Mouse (Mus musculus) gastrocnemius, postnatal 14 days (tissue): Measurements from ENCODE around the gene Itgbl1. TPM values are rescaled to one million over a fixed set of nuclear protein-coding genes. Genes with fewer than 3 reads are reported as not detected.
"Not testable (repeated sequence)": the region's sequence is repeated elsewhere in the genome, so short reads cannot be mapped to it uniquely, and the experiment has no call there.

Experiments used
- DNase-seq: peaks from one replicate; pipeline ENCODE4 v3.0.0; 2021; ENCODE audit warnings: mixed read lengths
- intact Hi-C: fragments of 180-260 bp; cut with DNase I; formaldehyde crosslinking; loops from one replicate; pipeline ENCODE4 v1.15.1; 2025; ENCODE audit warnings: low total_unique reads
- long read RNA-seq, 2 experiments: library from polyadenylated mRNA; stranded (forward); transcript quantifications; one replicate each; pipeline ENCODE4 v2.0.0; 2021
- total RNA-seq, 2 experiments: library from RNA; stranded (reverse); gene quantifications; 2 replicates each; pipeline ENCODE4 v1.2.3; 2021

Gene Itgbl1
- total RNA-seq = 1 to 10 TPM; 9.6 to 9.7 TPM
- long read RNA-seq, experiment 1, full-length matches to known transcripts = 11 of 13 reads
- long read RNA-seq, experiment 1, partial matches to known transcripts = 0 of 13 reads
- long read RNA-seq, experiment 1, other reads (novel, unspliced or antisense) = 2 of 13 reads
- long read RNA-seq, experiment 2, full-length matches to known transcripts = 4 of 9 reads
- long read RNA-seq, experiment 2, partial matches to known transcripts = 3 of 9 reads
- long read RNA-seq, experiment 2, other reads (novel, unspliced or antisense) = 2 of 9 reads

GRCm38 (mm10) chr14:123659921-123660385 is at the start of gene Itgbl1:
Gene Itgbl1 (plus strand): TSS chr14:123659971.
- DNase-seq = peak; percentile 18
- intact Hi-C loops = no loop called here

GRCm38 (mm10) chr14:123622969-123623368 is 36.8 kb upstream of the Itgbl1 start:
- DNase-seq = no peak
- intact Hi-C loops = no loop called here

- peak; percentile 6 for DNase-seq
- intact Hi-C loops = no loop called here
Measured at GRCm38 (mm10) chr14:123626501-123627179, 33.1 kb upstream of the Itgbl1 start, which contains the start of gene Nalcn. Gene Nalcn (minus strand): TSS chr14:123627144.

DNA sequence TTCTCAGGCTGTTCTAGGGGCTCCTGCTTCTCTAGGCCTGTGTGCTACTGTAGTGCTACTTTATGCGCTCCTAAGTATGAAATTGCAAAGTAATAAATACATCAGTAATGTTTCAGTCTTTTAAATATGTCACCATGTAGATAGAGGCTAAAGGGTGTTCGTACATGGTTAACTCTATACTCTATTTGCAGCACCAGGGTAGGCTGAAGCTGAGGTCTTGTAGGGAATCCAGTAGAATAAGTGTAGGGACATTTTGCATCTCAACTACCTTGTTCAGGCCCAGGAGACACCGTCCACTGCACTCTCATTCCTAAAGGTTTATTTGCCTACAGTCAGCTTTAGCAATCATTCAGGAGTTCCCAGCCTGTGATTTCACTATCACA is 32.6 kb upstream of the Itgbl1 start:
- intact Hi-C loops = no loop called here
- DNase-seq = no peak

DNA sequence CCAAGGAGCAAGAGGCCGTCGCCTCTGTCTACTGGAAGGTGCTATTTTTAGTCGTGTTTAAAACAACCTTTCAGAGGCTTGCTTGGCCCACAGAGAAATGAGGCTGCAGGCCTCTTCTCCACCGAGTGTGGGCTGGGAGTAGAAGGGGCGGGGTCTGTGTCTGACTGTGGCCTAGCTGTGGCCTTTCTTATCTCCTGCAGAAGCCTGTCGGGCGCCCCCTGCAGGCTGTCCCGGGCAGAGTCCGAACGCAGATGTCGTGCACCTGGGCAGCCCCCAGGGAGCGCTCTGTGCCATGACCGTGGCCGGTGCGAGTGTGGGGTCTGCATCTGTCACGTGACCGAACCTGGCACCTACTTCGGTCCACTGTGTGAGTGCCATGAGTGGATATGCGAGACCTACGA is 1.3 kb downstream of the Itgbl1 start:
- peak; percentile 28 for DNase-seq
- intact Hi-C loops = no loop called here

GRCm38 (mm10) chr14:123662386-123662785 is 2.6 kb downstream of the Itgbl1 start:
- intact Hi-C loops = no loop called here
- no peak for DNase-seq

GRCm38 (mm10) chr14:123663206-123663605 is 3.4 kb downstream of the Itgbl1 start:
- DNase-seq = no peak
- intact Hi-C loops = no loop called here

- no peak for DNase-seq
- intact Hi-C loops = no loop called here
Measured at GRCm38 (mm10) chr14:123664451-123664850, 4.7 kb downstream of the Itgbl1 start.

DNA sequence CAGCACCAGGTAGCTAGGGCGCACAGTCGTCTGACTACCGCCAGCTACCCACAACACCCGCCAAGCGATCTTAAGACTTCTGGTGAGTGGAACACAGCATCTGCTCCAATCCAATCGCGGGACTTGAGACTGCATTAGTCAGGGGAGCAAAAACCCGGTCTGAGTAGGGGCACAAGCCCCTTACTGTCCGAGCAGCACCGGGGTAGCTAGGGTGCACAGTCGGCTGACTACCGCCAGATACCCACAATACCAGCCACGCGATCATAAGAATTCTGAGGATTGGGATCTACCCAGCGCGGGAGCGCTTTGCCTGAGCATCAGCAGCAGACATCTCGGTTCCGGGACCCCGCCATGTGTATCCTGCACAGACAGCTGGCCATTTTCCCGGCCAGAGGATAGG is 11.3 kb downstream of the Itgbl1 start:
- DNase-seq, intact Hi-C loops: not testable (repeated sequence)

GRCm38 (mm10) chr14:123678091-123678490 is 18.3 kb downstream of the Itgbl1 start:
- intact Hi-C loops = no loop called here
- no peak for DNase-seq

DNA sequence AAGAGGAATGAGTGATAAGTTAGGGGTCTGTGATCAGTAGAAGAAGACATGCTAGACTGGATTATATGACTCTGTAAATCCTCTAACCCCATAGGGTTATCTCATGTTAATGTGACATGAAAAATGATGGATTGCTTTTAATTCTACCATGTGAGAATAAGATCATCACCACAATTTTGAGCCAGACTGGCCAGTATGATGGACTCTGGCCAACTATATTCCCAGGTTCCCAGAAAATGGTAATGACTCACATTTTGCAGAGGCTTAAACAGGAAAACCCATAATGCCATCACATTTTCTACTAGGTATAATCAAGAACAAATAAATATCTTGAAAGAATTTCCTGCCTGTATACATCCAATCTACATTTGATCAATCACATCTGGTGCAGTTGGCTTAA is 55.0 kb downstream of the Itgbl1 start:
- DNase-seq = no peak
- intact Hi-C loops = no loop called here

DNA sequence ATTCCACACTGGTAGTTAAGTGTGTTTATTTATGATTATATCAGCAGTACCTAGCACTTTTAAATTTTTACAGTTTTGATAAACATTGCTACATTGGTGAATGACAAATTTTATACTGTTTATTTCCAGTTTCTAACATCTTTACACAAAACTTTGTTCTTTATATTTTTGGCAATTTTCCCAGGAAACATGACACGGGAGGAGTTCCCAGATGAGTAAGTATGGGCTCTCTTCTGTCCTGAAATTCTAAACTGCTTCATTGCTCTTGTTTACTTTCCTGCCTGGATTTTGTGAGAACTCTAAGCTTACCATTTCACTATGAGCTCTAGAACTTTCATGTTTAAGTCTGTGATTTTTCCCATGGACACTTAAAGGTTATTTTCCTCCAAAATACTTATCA is 82.3 kb downstream of the Itgbl1 start:
- intact Hi-C loops = no loop called here

GRCm38 (mm10) chr14:123751017-123751416 is 91.2 kb downstream of the Itgbl1 start:
- intact Hi-C loops = no loop called here

More for the DNA sequence above, 82.3 kb downstream of the Itgbl1 start:
- no peak for DNase-seq

GRCm38 (mm10) chr14:123759534-123759933 is 99.8 kb downstream of the Itgbl1 start:
- intact Hi-C loops = no loop called here
- DNase-seq = no peak

More at GRCm38 (mm10) chr14:123751017-123751416, 91.2 kb downstream of the Itgbl1 start:
- no peak for DNase-seq

DNA sequence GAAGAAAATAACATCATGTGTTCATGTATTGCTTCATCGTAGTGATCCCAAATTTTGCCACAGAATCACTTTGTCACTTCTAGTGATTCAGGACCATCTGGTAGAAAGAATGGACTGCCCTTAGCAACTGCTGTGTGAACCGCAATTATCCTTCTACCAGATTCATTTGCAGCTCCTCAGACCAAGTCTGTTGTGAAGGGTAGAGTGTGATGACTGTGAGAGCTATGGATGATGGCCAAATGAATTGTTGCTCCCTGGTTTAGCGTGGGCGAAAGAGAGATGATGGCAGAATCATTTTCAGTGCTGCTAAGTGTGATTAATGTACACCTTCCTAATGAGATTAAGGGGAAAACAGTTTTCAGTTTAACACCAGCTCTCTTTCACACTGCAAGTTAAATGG is 100.3 kb downstream of the Itgbl1 start:
- intact Hi-C loops = no loop called here
- no peak for DNase-seq

DNA sequence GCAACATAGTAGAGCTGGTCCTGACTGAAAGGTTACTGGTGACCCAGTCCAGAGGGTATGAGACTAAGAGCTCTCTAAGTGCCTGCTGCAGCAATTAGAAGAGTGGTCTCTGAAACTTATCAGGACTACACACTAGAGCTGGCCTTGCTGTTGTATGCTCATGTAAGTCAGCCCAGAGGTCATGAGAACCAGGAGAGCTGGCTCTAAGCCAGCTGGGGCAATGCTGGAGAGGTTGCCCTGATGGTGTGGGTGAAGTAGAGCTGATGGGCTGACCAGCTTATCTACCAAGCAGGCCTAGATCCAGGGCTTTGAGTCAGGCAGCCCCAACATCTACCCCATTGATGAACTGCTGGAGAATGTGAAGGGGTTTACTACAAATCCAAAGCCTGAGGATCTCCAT is 142.0 kb downstream of the Itgbl1 start:
- DNase-seq = no peak
- intact Hi-C loops = no loop called here

DNA sequence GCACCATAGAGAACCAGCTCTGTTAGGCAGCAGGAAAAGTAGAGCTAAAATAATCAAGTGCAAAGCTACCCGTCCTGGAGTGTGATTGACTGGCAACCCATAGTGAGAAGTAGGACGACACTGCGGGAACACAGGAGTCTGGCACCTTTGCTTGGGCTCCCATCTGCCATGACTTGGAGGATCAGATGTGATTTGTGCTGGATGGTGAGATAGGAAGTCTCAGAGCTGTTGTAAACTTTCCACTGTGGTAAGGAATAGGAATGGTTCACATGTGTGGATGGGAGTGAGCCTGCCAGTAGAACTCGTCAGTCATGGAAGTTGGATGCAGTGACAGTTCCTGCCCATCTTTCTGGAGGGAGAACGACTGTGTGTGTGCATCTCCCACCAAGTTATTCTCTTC is 177.9 kb downstream of the Itgbl1 start:
- no peak for DNase-seq
- intact Hi-C loops = no loop called here

DNA sequence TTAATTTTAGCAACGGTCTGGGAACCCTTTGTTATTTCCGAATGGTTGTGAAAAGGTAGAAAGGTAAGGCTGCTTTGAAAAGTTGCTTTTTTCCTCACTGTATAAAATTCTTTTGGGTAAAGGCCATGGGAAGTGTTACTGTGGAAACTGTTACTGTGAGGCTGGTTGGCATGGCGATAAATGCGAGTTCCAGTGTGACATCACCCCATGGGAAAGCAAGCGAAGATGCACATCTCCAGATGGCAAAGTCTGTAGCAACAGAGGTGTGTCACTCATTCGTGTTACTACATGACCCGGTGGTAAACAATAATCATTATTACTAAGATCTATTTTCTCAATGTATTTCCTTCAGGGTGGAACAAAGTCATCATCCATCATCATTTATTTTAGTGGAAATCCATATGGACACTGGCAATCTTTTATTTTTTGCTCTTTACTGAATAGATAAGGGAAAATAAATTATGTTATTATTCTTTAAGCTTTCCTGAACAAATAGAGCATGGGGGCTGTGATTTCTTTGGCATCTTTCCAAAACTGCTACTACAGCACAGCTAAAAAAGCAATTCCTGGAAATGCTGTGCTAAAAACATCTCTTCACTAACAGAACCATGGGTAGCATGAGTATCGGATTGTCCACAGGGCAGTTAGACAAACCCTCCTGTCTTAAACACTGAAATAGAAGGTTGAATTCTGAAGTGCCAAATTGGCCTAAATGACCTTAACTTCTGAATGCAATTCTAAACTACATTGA is 184.1 kb downstream of the Itgbl1 start:
- intact Hi-C loops = no loop called here
- no peak for DNase-seq

GRCm38 (mm10) chr14:123864531-123864930 is 204.8 kb downstream of the Itgbl1 start:
- intact Hi-C loops = no loop called here

More at GRCm38 (mm10) chr14:123864531-123864930, 204.8 kb downstream of the Itgbl1 start:
- no peak for DNase-seq
